Mouse (Mus musculus): ENCODE measurements at regions not wholly inside any gene's neighbourhood (a gene's known extent, or its start where the extent isn't known, plus 50 kb on each side); places are given as distances from the start of the nearest gene placed in this dataset.

GRCm38 (mm10) chr2:75069321-75069720 is 243.7 kb downstream of the Mtx2 start:
- no peak for TF ChIP-seq POLR2A (IDR thresholded peaks at IDR 0.05; ENCODE audit: insufficient read depth, low read length)
- no peak for TF ChIP-seq EP300 (IDR thresholded peaks at IDR 0.05; ENCODE audit: insufficient read depth, low read depth, low read length)
- TF ChIP-seq CTCF (IDR thresholded peaks at IDR 0.05; ENCODE audit: low read depth, low read length) = no peak
- H3K27ac ChIP-seq (ENCODE audit: insufficient read depth, low read length) = no peak overlapping the region
- H3K27me3 ChIP-seq (ENCODE audit: control insufficient read depth, insufficient read depth, low read length, poor library complexity, severe bottlenecking) = no peaks in the 10 kb centered on the region
- no peaks in the 10 kb centered on the region for H3K4me1 ChIP-seq (ENCODE audit: control insufficient read depth, insufficient read depth, low read length)
- no peaks in the 10 kb centered on the region for H3K36me3 ChIP-seq (ENCODE audit: control insufficient read depth, insufficient read depth, low read length, poor library complexity, severe bottlenecking)
- H3K9ac ChIP-seq (ENCODE audit: low read depth, poor library complexity, severe bottlenecking) = no peak overlapping the region
- H3K4me3 ChIP-seq (ENCODE audit: low read depth, low read length) = no peak overlapping the region
- no peaks in the 10 kb centered on the region for H3K9me3 ChIP-seq (replicated peaks; ENCODE audit: control insufficient read depth, insufficient read depth, low read length, poor library complexity, severe bottlenecking)

GRCm38 (mm10) chr2:75072021-75072420 is 246.4 kb downstream of the Mtx2 start:
- H3K9me3 ChIP-seq (replicated peaks; ENCODE audit: control insufficient read depth, insufficient read depth, low read length, poor library complexity, severe bottlenecking) = no peaks in the 10 kb centered on the region
- no peak overlapping the region for H3K27ac ChIP-seq (ENCODE audit: insufficient read depth, low read length)
- no peaks in the 10 kb centered on the region for H3K27me3 ChIP-seq (ENCODE audit: control insufficient read depth, insufficient read depth, low read length, poor library complexity, severe bottlenecking)
- no peaks in the 10 kb centered on the region for H3K36me3 ChIP-seq (ENCODE audit: control insufficient read depth, insufficient read depth, low read length, poor library complexity, severe bottlenecking)
- no peaks in the 10 kb centered on the region for H3K4me1 ChIP-seq (ENCODE audit: control insufficient read depth, insufficient read depth, low read length)
- TF ChIP-seq CTCF (IDR thresholded peaks at IDR 0.05; ENCODE audit: low read depth, low read length) (no peak), POLR2A (IDR thresholded peaks at IDR 0.05; ENCODE audit: insufficient read depth, low read length) (no peak), EP300 (IDR thresholded peaks at IDR 0.05; ENCODE audit: insufficient read depth, low read depth, low read length) (no peak)
- H3K4me3 ChIP-seq (ENCODE audit: low read depth, low read length) = no peak overlapping the region
- H3K9ac ChIP-seq (ENCODE audit: low read depth, poor library complexity, severe bottlenecking) = no peak overlapping the region

GRCm38 (mm10) chr2:75072471-75072870 is 246.9 kb downstream of the Mtx2 start:
- Histone ChIP-seq H3K36me3 (ENCODE audit: control insufficient read depth, insufficient read depth, low read length, poor library complexity, severe bottlenecking) (no peaks in the 10 kb centered on the region), H3K9ac (ENCODE audit: low read depth, poor library complexity, severe bottlenecking) (no peak overlapping the region), H3K4me3 (ENCODE audit: low read depth, low read length) (no peak overlapping the region), H3K4me1 (ENCODE audit: control insufficient read depth, insufficient read depth, low read length) (no peaks in the 10 kb centered on the region), H3K27ac (ENCODE audit: insufficient read depth, low read length) (no peak overlapping the region), H3K27me3 (ENCODE audit: control insufficient read depth, insufficient read depth, low read length, poor library complexity, severe bottlenecking) (no peaks in the 10 kb centered on the region), H3K9me3 (replicated peaks; ENCODE audit: control insufficient read depth, insufficient read depth, low read length, poor library complexity, severe bottlenecking) (no peaks in the 10 kb centered on the region)
- TF ChIP-seq CTCF (IDR thresholded peaks at IDR 0.05; ENCODE audit: low read depth, low read length) (no peak), POLR2A (IDR thresholded peaks at IDR 0.05; ENCODE audit: insufficient read depth, low read length) (no peak), EP300 (IDR thresholded peaks at IDR 0.05; ENCODE audit: insufficient read depth, low read depth, low read length) (no peak)

- Histone ChIP-seq H3K9me3 (replicated peaks; ENCODE audit: control insufficient read depth, insufficient read depth, low read length, poor library complexity, severe bottlenecking) (no peaks in the 10 kb centered on the region), H3K4me3 (ENCODE audit: low read depth, low read length) (no peak overlapping the region), H3K4me1 (ENCODE audit: control insufficient read depth, insufficient read depth, low read length) (no peaks in the 10 kb centered on the region), H3K9ac (ENCODE audit: low read depth, poor library complexity, severe bottlenecking) (no peak overlapping the region), H3K36me3 (ENCODE audit: control insufficient read depth, insufficient read depth, low read length, poor library complexity, severe bottlenecking) (no peaks in the 10 kb centered on the region), H3K27me3 (ENCODE audit: control insufficient read depth, insufficient read depth, low read length, poor library complexity, severe bottlenecking) (no peaks in the 10 kb centered on the region), H3K27ac (ENCODE audit: insufficient read depth, low read length) (no peak overlapping the region)
- TF ChIP-seq POLR2A (IDR thresholded peaks at IDR 0.05; ENCODE audit: insufficient read depth, low read length) = no peak
- TF ChIP-seq CTCF (IDR thresholded peaks at IDR 0.05; ENCODE audit: low read depth, low read length) = no peak
- no peak for TF ChIP-seq EP300 (IDR thresholded peaks at IDR 0.05; ENCODE audit: insufficient read depth, low read depth, low read length)
Measured at GRCm38 (mm10) chr2:75073178-75073577, 247.6 kb downstream of the Mtx2 start.

GRCm38 (mm10) chr2:75087164-75087563 is 261.6 kb downstream of the Mtx2 start:
- TF ChIP-seq EP300 (IDR thresholded peaks at IDR 0.05; ENCODE audit: insufficient read depth, low read depth, low read length) (0 out of 2 replicates have a peak, but pooled peaks have one; percentile 12), POLR2A (IDR thresholded peaks at IDR 0.05; ENCODE audit: insufficient read depth, low read length) (no peak), CTCF (IDR thresholded peaks at IDR 0.05; ENCODE audit: low read depth, low read length) (no peak)
- H3K4me1 ChIP-seq (ENCODE audit: control insufficient read depth, insufficient read depth, low read length) = peaks cover 2% of the 10 kb centered on the region
- no peaks in the 10 kb centered on the region for H3K27me3 ChIP-seq (ENCODE audit: control insufficient read depth, insufficient read depth, low read length, poor library complexity, severe bottlenecking)
- H3K9me3 ChIP-seq (replicated peaks; ENCODE audit: control insufficient read depth, insufficient read depth, low read length, poor library complexity, severe bottlenecking) = no peaks in the 10 kb centered on the region
- H3K36me3 ChIP-seq (ENCODE audit: control insufficient read depth, insufficient read depth, low read length, poor library complexity, severe bottlenecking) = no peaks in the 10 kb centered on the region
- H3K9ac ChIP-seq (ENCODE audit: low read depth, poor library complexity, severe bottlenecking) = no peak overlapping the region
- H3K27ac ChIP-seq (ENCODE audit: insufficient read depth, low read length) = no peak overlapping the region
- no peak overlapping the region for H3K4me3 ChIP-seq (ENCODE audit: low read depth, low read length)

- no peak overlapping the region for H3K27ac ChIP-seq (ENCODE audit: insufficient read depth, low read length)
Measured at GRCm38 (mm10) chr2:75089186-75089585, 263.6 kb downstream of the Mtx2 start.

More at GRCm38 (mm10) chr2:75089186-75089585, 263.6 kb downstream of the Mtx2 start:
- Histone ChIP-seq H3K4me3 (ENCODE audit: low read depth, low read length) (no peak overlapping the region), H3K9ac (ENCODE audit: low read depth, poor library complexity, severe bottlenecking) (no peak overlapping the region), H3K4me1 (ENCODE audit: control insufficient read depth, insufficient read depth, low read length) (peaks cover 2% of the 10 kb centered on the region), H3K36me3 (ENCODE audit: control insufficient read depth, insufficient read depth, low read length, poor library complexity, severe bottlenecking) (no peaks in the 10 kb centered on the region), H3K27me3 (ENCODE audit: control insufficient read depth, insufficient read depth, low read length, poor library complexity, severe bottlenecking) (no peaks in the 10 kb centered on the region), H3K9me3 (replicated peaks; ENCODE audit: control insufficient read depth, insufficient read depth, low read length, poor library complexity, severe bottlenecking) (no peaks in the 10 kb centered on the region)
- TF ChIP-seq POLR2A (IDR thresholded peaks at IDR 0.05; ENCODE audit: insufficient read depth, low read length) (no peak), EP300 (IDR thresholded peaks at IDR 0.05; ENCODE audit: insufficient read depth, low read depth, low read length) (no peak), CTCF (IDR thresholded peaks at IDR 0.05; ENCODE audit: low read depth, low read length) (no peak)
